Mouse (Mus musculus) embryonic facial prominence, embryonic 12.5 days (tissue): ENCODE data around the gene Fam189a1. TPM values are rescaled to one million over a fixed set of nuclear protein-coding genes. Genes with fewer than 3 reads are reported as not detected.

ENCODE experiments used
- ATAC-seq: fragments of 200-750 bp; cut with Nextera tagmentation; 2 replicates; pipeline ENCODE4 v1.8.0; 2017; ENCODE audit not compliant: insufficient number of reproducible peaks, insufficient read depth, low FRiP score, low TSS enrichment
- H3K27ac ChIP-seq: fragments of 300-500 bp; sonication (generic); 2 replicates; pipeline ENCODE4 v1.5.1; 2016; ENCODE audit warnings: mild to moderate bottlenecking
- H3K27me3 ChIP-seq: fragments of 300-500 bp; sonication (generic); 2 replicates; pipeline ENCODE4 v1.6.1; 2016; ENCODE audit warnings: mild to moderate bottlenecking, moderate library complexity
- H3K36me3 ChIP-seq: fragments of 300-500 bp; sonication (generic); 2 replicates; pipeline ENCODE4 v1.6.1; 2016; ENCODE audit warnings: mild to moderate bottlenecking
- H3K4me1 ChIP-seq: fragments of 300-500 bp; sonication (generic); 2 replicates; pipeline ENCODE4 v1.6.1; 2016
- H3K4me2 ChIP-seq: fragments of 300-500 bp; sonication (generic); replicated peaks from 2 replicates; pipeline ENCODE4 v1.6.1; 2016; ENCODE audit warnings: mild to moderate bottlenecking, moderate library complexity
- H3K4me3 ChIP-seq: fragments of 300-500 bp; sonication (generic); 2 replicates; pipeline ENCODE4 v1.5.1; 2016; ENCODE audit warnings: mild to moderate bottlenecking
- H3K9ac ChIP-seq: fragments of 300-500 bp; sonication (generic); 2 replicates; pipeline ENCODE4 v1.6.1; 2016; ENCODE audit warnings: mild to moderate bottlenecking, moderate library complexity
- H3K9me3 ChIP-seq: fragments of 300-500 bp; sonication (generic); 2 replicates; pipeline ENCODE4 v1.6.1; 2016; ENCODE audit warnings: mild to moderate bottlenecking, moderate library complexity
- WGBS: fragments of 180-500 bp; shearing (Covaris S2); methylation state at CpG from one replicate; pipeline ENCODE4 v1.1.7; 2016; 5-methylcytosine and 5-hydroxymethylcytosine counted together
- polyA plus RNA-seq: library from polyadenylated mRNA; unstranded; fragments of >200 nt; fragmentation: Nextera tagmentation; extraction: Ambion mirVana; gene quantifications from 2 replicates; pipeline ENCODE4 v1.2.1, GENCODE M21; 2016

Fam189a1 gene
- polyA plus RNA-seq, 1 experiment from 2014 or later = 2.9 TPM

DNA sequence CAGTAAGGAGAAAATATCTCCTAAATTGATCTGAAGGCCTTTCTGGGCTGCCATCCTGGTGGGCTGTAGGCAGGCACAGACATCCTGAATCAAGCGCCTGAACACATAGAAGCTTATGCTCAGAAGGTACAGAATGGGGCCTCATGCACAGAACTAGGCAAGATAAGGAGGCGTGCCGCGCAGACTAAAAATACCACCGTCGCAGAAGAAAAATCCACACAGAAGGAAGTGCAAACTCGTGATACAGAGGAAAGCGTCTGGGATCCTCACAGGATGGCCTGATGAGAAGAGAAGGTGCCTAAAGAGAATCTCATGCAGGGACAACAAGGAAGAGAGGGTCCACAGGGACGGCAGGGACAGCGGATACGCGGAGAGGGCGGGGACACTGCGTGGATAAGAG, 58.7 kb downstream of the Fam189a1 start:
- Histone ChIP-seq H3K4me2 (no peak overlapping the region), H3K4me3 (no peak overlapping the region), H3K4me1 (no peaks in the 10 kb centered on the region), H3K9ac (no peak overlapping the region), H3K27me3 (no peaks in the 10 kb centered on the region), H3K36me3 (no peaks in the 10 kb centered on the region), H3K27ac (no peak overlapping the region), H3K9me3 (no peaks in the 10 kb centered on the region)
- no peak for ATAC-seq
- WGBS = 90% methylated on average over 14 of the region's 14 CpGs

DNA sequence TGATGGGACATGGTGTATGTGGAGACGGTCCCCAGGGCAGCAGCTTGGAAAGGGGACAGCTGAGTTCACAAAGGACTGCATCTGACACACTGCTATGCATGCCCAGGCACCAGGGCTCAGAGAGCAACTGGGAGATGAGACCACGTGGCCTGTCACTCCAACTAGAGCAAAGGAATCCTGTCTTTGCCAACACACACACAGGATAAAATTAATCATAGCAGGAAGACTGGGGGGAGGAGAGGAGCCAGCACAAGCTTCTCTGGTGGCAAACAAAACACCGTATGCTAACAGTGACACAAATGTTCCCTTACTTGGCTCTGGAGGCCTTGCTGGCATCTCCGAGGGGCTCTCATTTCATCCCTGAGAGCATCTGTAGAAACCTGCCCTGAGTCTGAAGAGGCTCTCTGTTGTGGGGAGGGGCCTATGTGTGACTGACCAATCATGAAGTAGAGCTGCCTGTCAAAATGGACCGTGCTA, 60.7 kb downstream of the Fam189a1 start:
- H3K36me3 ChIP-seq = no peaks in the 10 kb centered on the region
- no peaks in the 10 kb centered on the region for H3K4me1 ChIP-seq
- no peaks in the 10 kb centered on the region for H3K27me3 ChIP-seq
- no peak overlapping the region for H3K4me2 ChIP-seq
- no peak overlapping the region for H3K27ac ChIP-seq
- H3K9me3 ChIP-seq = no peaks in the 10 kb centered on the region
- no peak overlapping the region for H3K4me3 ChIP-seq
- H3K9ac ChIP-seq = no peak overlapping the region
- WGBS = 49% methylated on average over 5 of the region's 5 CpGs
- ATAC-seq = no peak

DNA sequence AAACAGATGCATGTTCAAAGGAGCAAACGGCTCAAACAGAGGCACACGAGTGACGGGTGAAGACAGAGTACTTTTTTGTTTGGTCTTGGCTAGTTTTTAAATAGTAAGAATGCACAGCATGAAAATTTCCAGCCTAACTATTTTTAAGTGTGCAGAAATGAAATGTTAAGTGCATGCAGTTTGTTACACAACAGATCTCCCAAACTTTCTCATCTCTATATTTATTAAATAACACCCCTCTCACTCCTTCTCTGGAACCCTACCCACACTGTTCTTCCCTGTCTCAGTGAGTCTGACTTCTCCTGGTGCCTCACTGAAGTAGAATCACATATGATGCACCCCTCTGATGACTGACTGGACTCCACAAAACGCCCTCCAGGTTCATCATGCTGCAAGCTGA, 63.1 kb downstream of the Fam189a1 start:
- no peak for ATAC-seq
- Histone ChIP-seq H3K4me3 (no peak overlapping the region), H3K36me3 (no peaks in the 10 kb centered on the region), H3K9me3 (no peaks in the 10 kb centered on the region), H3K27me3 (no peaks in the 10 kb centered on the region), H3K9ac (no peak overlapping the region), H3K27ac (no peak overlapping the region), H3K4me2 (no peak overlapping the region), H3K4me1 (no peaks in the 10 kb centered on the region)
- 79% methylated on average over 4 of the region's 4 CpGs for WGBS

DNA sequence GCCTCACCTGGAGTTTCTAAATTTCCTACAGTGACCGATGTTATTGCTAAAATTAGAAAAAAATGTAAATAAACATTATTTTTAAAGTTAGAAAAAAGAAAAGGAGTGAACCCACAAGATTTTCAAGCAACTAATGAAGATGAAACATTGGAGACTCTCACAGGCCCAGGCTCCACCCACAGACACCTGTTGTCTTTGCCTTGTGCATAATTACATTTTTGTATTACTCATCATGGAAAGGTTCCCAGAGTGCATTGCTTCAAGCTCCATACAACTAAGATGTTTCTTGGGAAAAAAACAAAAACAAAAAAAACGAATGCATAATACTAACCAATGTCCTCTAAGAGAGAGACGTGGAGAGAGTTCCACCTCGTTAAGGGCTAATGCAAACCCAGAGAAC, 64.9 kb downstream of the Fam189a1 start:
- Histone ChIP-seq H3K4me2 (no peak overlapping the region), H3K27me3 (no peaks in the 10 kb centered on the region), H3K27ac (no peak overlapping the region), H3K4me1 (no peaks in the 10 kb centered on the region), H3K4me3 (no peak overlapping the region), H3K36me3 (no peaks in the 10 kb centered on the region), H3K9ac (no peak overlapping the region), H3K9me3 (no peaks in the 10 kb centered on the region)
- ATAC-seq = no peak
- WGBS = 76% methylated on average over 4 of the region's 4 CpGs

DNA sequence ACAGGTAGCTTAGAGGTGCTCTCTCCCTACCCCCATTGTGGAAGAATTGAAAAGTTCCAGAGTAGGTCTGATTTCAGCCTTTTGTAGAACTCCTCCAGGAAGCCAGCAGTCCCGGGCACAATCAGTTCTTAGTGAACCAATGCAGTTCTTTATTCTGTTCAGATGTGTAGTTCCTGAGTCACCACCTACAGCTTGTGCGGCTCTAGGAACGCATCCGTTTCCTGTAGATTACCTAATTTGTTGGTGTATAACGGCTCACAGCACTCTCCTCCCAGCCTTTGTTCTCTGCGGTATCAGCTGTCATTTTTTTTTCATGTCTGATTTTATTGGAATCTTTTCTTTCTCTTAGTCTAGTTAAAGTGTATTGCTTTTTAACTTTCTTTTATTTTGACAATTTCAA, 70.4 kb downstream of the Fam189a1 start:
- 65% methylated on average over 6 of the region's 6 CpGs for WGBS
- Histone ChIP-seq H3K4me2 (no peak overlapping the region), H3K4me1 (peaks cover 12% of the 10 kb centered on the region; the same call in 1 of the 2 replicates), H3K27me3 (no peaks in the 10 kb centered on the region), H3K9me3 (no peaks in the 10 kb centered on the region), H3K4me3 (no peak overlapping the region), H3K9ac (no peak overlapping the region), H3K36me3 (no peaks in the 10 kb centered on the region), H3K27ac (no peak overlapping the region)
- no peak for ATAC-seq

DNA sequence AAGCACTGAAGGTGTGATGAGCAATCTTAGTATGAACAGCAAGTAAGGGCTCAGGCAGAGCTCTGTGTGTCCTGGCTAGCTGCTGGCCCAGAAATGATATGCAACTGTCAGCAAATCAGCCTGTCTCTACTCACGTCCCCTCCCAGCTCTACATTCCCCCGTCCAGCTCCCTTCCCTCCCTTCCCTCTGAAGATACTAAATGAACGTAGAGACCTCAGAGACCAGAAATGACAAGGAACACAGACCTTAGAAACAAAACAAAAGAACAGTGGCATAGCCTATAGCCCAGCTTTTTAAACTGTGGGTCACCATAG, 73.6 kb downstream of the Fam189a1 start:
- no peak overlapping the region for H3K4me2 ChIP-seq
- no peak for ATAC-seq
- WGBS = 48% methylated on average over 3 of the region's 3 CpGs
- H3K9ac ChIP-seq = no peak overlapping the region
- H3K36me3 ChIP-seq = no peaks in the 10 kb centered on the region
- H3K27ac ChIP-seq = no peak overlapping the region
- H3K4me1 ChIP-seq = peaks cover 12% of the 10 kb centered on the region; the same call in 1 of the 2 replicates
- no peaks in the 10 kb centered on the region for H3K27me3 ChIP-seq
- no peaks in the 10 kb centered on the region for H3K9me3 ChIP-seq
- H3K4me3 ChIP-seq = no peak overlapping the region

DNA sequence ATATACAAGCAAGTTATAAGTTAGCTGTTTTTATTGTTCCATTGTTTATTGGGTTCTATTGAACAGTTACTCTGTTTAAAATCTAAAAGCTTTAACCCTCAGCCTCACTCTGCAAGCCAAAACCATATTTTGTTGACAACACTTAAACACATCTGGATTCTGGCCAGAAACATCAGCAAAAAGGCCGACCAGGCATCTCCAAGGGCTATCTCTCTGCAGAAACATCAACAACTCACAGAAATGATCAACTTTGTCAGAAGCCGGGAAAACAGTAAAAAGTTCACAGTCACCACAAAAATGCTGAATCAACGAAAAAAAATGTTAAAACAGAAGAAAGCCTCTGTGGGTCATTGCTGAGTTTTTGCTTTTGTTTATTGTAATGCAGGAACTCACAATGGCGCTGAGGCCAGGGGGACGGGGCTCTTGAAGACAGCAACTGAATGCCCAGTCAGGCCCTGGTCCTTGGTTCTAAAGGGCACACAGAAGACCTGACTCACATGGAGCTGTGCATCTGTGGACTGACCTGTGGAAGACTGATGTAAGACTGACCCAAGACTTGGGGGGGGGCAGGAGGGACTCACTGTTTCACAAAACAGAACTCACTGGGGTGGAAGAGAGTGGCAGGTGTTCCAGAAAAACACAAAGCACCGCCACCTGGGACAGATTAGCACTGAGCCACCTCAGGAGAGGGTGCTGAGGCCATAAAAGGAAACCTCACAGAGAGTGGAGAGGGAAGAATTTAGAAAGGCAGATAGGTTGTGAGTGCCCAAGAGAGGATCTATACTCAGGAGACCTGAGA, 74.2 kb downstream of the Fam189a1 start:
- ATAC-seq = peak; percentile 41; the same call in 1 of the 2 replicates
- Histone ChIP-seq H3K4me1 (peaks cover 12% of the 10 kb centered on the region; the same call in 1 of the 2 replicates), H3K9ac (no peak overlapping the region), H3K27me3 (no peaks in the 10 kb centered on the region), H3K36me3 (no peaks in the 10 kb centered on the region), H3K27ac (no peak overlapping the region), H3K9me3 (no peaks in the 10 kb centered on the region), H3K4me2 (no peak overlapping the region), H3K4me3 (no peak overlapping the region)
- WGBS = 38% methylated on average over 6 of the region's 6 CpGs

DNA sequence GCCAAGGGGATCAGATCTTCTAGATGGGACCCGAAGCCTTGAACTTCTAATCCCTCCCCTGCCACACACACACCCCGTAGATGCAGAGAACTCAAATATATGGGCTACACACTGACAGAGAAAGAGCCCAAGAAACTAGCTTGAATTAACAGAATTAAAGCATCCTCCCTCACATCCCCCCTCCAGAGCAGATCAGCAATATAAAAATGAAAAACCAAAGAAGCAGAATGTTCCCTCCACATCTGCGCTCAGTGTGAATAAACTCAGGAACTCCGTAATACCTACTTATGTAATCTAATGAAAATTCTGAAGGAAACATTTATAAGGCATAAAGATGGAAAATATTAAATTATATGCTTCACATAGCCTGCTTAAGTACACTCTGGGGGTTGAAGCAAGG, 80.2 kb downstream of the Fam189a1 start:
- Histone ChIP-seq H3K27ac (no peak overlapping the region), H3K9me3 (no peaks in the 10 kb centered on the region), H3K36me3 (no peaks in the 10 kb centered on the region), H3K4me3 (no peak overlapping the region), H3K27me3 (no peaks in the 10 kb centered on the region), H3K4me1 (no peaks in the 10 kb centered on the region), H3K9ac (no peak overlapping the region), H3K4me2 (no peak overlapping the region)
- 83% methylated on average over 4 of the region's 4 CpGs for WGBS
- no peak for ATAC-seq

DNA sequence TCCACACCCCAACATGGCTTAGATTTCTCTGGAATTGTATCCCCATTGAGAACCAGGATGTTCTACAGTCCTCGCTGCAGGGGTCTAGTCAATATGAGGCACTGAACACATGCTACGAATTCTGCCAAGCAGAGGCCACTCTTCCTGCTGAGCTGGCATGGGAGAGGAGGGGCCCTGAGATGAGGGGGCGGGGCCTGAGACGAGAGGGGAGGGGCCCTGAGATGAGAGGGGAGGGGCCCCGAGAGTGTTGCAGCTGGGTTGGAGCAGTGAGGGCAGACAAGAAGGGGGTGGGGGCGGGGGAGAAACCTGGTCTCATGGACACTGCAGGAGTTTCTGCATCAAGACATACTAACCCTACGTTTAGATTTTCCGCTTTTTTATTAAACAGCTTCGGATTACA, 82.2 kb downstream of the Fam189a1 start:
- no peaks in the 10 kb centered on the region for H3K36me3 ChIP-seq
- no peak overlapping the region for H3K9ac ChIP-seq
- H3K4me1 ChIP-seq = no peaks in the 10 kb centered on the region
- no peaks in the 10 kb centered on the region for H3K27me3 ChIP-seq
- WGBS = 55% methylated on average over 9 of the region's 9 CpGs
- no peak for ATAC-seq
- no peaks in the 10 kb centered on the region for H3K9me3 ChIP-seq
- H3K4me3 ChIP-seq = no peak overlapping the region
- no peak overlapping the region for H3K4me2 ChIP-seq
- H3K27ac ChIP-seq = no peak overlapping the region

DNA sequence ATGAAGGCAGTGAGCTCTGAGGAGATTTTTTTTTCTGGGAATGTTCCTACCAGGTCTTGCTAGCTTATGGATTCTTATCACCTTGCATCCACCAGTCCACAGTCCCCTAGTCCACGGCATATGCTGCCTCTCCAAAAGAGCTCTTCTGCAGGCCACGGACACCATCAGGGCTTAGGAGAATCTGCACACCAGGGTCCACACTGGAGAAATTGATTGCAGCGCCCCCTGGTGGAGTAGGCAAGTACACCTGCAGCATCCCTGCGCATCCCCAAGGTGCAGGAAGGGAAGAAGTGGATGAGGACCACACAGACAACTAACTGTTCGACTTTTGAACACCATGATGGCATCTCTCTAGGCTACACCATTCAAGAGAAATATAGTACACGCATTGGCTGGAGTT, 82.8 kb downstream of the Fam189a1 start:
- no peak overlapping the region for H3K9ac ChIP-seq
- H3K4me1 ChIP-seq = no peaks in the 10 kb centered on the region
- H3K9me3 ChIP-seq = no peaks in the 10 kb centered on the region
- H3K4me3 ChIP-seq = no peak overlapping the region
- no peaks in the 10 kb centered on the region for H3K27me3 ChIP-seq
- 34% methylated on average over 6 of the region's 6 CpGs for WGBS
- ATAC-seq = no peak
- H3K36me3 ChIP-seq = no peaks in the 10 kb centered on the region
- no peak overlapping the region for H3K27ac ChIP-seq
- no peak overlapping the region for H3K4me2 ChIP-seq

DNA sequence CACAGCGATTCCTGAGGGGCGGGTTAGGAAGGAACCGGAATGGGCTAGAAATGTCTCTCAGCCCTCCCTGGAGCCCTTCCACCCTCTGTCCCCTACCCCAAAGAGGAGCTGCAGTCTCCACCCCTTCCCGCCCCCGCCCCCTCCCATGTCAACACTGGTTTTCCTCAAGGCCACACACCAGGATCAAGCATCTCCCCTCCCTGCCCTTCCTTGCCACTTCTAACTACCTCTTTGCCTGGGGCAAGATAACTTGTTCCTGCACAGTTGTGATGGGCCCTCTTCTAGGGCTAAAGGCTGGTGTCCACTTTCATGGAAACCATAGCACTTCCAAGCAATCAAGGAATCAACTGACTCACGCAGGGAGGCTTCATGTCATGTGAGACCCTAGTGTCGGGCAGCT, 90.2 kb downstream of the Fam189a1 start:
- Histone ChIP-seq H3K27ac (no peak overlapping the region), H3K4me2 (no peak overlapping the region), H3K27me3 (no peaks in the 10 kb centered on the region), H3K9me3 (no peaks in the 10 kb centered on the region), H3K4me3 (no peak overlapping the region), H3K36me3 (no peaks in the 10 kb centered on the region), H3K9ac (no peak overlapping the region), H3K4me1 (no peaks in the 10 kb centered on the region)
- no peak for ATAC-seq
- 58% methylated on average over 7 of the region's 7 CpGs for WGBS

DNA sequence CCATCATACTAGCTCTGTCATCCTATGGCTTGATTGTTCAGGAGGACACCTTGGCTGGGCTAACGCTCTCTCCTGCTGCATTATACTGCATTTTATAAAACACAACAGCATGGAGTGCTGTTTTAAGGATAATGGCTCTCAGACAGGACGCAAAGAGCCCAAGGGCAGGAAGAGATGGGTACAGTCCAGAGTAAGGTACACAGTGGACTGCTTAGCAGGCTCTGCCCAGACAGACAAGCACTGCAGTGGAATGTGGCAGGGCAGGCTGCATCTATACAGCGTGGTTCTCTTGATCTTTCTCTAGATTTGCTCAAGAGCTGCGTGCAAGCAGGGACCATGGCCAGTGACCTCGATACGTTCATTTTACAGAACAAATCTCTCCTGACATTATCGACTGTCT, 90.9 kb downstream of the Fam189a1 start:
- Histone ChIP-seq H3K4me2 (no peak overlapping the region), H3K9ac (no peak overlapping the region), H3K4me1 (no peaks in the 10 kb centered on the region), H3K9me3 (no peaks in the 10 kb centered on the region), H3K27ac (no peak overlapping the region), H3K4me3 (no peak overlapping the region), H3K27me3 (no peaks in the 10 kb centered on the region), H3K36me3 (no peaks in the 10 kb centered on the region)
- WGBS = 75% methylated on average over 7 of the region's 7 CpGs
- no peak for ATAC-seq
